Mouse (Mus musculus) testis, postnatal 10 days (tissue): ENCODE measurements at regions not wholly inside any gene's neighbourhood (a gene's known extent, or its start where the extent isn't known, plus 50 kb on each side); places are given as distances from the start of the nearest gene placed in this dataset.

ENCODE experiments used
- DNase-seq: peaks from one replicate; pipeline ENCODE4 v3.0.0; 2021; ENCODE audit warnings: low spot score

GRCm38 (mm10) chr9:79437636-79438035 lies 281.0 kb downstream of the Col12a1 start:
- DNase-seq, result no peak

GRCm38 (mm10) chr9:79439233-79439960 lies 279.2 kb downstream of the Col12a1 start:
- no peak for DNase-seq

DNA sequence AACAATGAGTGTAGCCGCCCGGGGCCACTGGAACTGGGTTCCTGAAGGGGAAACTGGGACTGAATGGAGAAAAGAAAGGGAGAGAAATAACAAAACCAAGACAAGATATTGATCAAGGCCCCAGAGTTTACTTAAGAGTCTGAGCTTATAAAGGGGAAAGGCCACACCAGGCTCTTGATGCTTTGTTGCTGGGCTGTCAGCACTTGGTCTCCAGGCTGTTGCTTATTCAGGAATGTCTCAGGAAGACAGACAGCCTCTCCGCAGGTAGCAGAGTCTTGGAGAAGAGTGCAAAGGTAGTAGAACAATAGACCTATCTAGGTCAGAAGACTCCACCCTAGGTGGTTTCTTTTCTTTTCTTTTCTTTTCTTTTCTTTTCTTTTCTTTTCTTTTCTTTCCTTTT lies 263.4 kb downstream of the Col12a1 start:
- no peak for DNase-seq

GRCm38 (mm10) chr9:79479118-79479517 lies 239.5 kb downstream of the Col12a1 start:
- DNase-seq, result no peak

GRCm38 (mm10) chr9:79500253-79500652 lies 218.4 kb downstream of the Col12a1 start:
- no peak for DNase-seq

DNA sequence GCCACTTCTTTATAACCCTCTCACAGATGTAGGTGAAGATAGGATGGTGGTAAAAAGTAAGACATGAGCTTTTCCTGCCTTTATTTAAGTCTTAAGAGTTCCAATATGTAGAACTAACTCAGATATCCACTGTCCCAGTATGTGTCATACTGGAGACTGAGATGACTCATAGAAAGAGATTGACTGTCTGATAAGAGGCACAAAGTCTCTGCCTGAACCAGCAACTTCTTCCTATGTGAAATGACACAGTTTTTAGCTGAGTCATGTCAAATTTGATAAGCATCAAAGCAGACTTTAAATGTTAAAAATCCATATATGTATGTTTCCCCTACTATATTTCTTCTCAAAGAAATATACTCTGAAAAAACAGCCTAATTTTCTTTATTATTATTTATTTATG lies 216.6 kb downstream of the Col12a1 start:
- DNase-seq, result no peak

DNA sequence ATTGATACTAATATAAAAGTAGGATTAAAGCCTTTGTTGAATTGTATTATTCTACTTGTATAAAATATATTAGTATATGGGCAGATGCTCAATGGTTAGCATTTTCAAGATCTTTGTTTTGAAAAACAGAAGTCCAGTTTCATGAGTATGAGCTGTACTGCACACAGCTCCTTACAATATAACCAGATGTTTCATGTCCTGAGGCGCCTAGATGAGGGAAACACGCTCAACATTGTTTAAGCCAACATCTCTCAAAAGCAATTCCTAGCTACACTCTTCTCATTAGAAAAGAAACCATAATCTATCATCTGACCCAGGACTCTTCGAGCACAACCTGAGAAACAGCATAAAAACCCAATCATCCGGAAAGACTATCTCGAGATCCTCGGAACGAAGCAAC lies 202.2 kb downstream of the Col12a1 start:
- no peak for DNase-seq

- no peak for DNase-seq
Observed at GRCm38 (mm10) chr9:79517461-79517860, 201.2 kb downstream of the Col12a1 start.

GRCm38 (mm10) chr9:79518640-79519039 lies 200.0 kb downstream of the Col12a1 start:
- DNase-seq, result no peak

- DNase-seq, result no peak
Observed at GRCm38 (mm10) chr9:79520498-79520897, 198.1 kb downstream of the Col12a1 start.

GRCm38 (mm10) chr9:79523054-79523453 lies 195.6 kb downstream of the Col12a1 start:
- DNase-seq, result no peak

DNA sequence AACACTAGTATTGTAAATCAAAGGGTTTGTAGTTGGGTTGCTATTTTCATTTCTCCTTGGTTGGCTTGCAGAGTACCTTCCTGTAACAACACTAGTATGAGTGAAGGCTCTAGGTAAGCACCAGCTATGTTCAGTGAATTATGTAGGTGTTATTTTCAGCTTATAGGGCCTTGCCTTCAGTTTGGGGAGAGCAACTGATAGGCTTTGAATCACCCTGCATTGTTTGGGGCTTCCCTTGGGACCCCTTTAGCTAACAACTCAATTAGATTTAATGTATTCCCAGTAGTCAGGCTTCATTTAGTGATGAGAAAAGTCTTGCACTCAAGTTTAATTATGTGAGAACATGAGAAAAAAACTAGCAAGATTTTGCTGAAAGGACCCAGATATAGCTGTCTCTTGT lies 193.6 kb downstream of the Col12a1 start:
- no peak for DNase-seq

DNA sequence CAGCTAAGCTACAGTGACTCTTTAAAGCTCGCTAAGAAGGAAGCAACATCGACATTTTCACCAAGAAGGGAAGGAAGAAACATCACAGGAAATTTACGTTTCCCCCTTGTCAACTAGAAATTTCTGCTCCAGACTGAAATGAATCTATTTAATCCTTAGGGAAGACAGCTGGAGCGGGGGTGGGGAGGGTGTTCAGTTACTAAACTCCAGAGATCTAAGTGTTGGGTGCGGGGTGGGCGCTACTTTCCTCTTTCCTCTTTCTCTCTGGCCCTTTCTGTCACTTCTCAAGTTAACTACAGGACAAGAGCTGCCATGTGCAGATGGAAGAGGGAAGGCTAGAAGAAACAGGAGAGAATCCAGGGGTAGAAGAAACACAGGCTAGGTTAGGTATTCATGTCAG lies 192.2 kb downstream of the Col12a1 start:
- DNase-seq, result no peak

DNA sequence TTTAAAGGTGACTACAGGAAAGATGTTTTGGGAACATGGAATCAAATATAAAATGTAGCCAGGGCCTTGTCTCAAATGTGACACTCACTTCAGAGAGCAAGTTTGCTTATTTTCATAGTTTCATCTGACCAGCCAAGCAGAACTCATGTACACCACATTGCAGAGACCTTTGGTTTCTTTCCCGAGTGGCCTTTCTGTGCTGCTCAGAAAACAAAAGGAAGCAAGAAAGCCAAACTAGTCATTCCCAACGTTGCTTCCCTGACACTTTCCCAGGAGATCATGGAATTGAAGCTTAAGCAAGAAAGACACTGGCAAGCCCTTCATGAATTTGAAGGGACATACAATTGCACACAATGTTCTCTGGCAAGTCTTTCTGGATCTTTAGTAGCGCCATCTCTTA lies 191.3 kb downstream of the Col12a1 start:
- no peak for DNase-seq
